Mouse (Mus musculus) embryo, embryonic 10.5 days (tissue): ENCODE results near the gene Scgb2b11.
"Not testable (repeated sequence)": the region's sequence is repeated elsewhere in the genome, so short reads cannot be mapped to it uniquely, and the experiment has no call there.

Experiments used
- DNase-seq: peaks from one replicate; pipeline ENCODE4 v3.0.0-alpha.2; 2015; ENCODE audit warnings: low spot score

Gene Scgb2b11

DNA sequence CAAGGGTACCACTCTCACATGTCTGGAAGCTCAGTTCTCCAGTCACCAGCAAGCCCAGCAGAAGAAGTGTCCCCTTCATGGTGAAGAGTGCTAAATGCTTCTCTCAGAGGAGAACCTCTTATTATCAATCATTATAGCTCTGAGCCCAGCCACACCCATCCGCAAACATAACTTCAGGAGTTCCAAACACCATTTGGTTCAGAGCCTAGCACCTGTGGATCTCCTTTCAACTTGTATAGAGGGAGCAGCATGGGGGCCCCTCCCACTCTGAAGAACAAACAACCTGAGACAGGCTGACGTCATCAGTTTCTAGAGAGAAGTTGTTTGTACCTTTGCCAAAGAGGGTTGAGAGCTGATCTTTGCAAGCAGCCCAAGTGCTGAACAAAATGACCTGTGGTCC is at the start of gene Scgb2b11:
TSS of gene Scgb2b11 (minus strand) at position 101 of the 400 bp plus-strand sequence.
- not testable (repeated sequence) for DNase-seq

DNA sequence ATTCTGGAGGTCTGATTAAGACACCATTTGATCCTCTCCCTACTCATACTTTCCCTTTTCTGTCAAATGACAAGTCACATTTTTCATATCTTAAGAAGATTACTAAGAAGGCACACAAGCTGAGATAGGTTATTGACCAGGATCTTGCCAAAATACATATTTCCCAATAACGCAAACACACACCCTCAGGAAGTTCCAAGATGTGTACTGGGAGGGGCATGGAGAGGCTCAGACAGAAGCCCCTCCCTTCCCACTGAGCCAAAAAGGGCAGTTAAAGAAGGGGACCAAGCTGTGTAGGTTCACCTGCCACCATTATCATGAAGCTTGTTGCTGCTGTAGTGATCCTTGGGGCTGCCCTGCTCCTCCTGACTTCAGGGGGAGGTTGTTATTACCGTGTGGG is 11.6 kb upstream of the Scgb2b11 start, which contains the start of gene Scgb1b11:
TSS of gene Scgb1b11 (plus strand) at position 301 of the 400 bp plus-strand sequence.
- DNase-seq = not testable (repeated sequence)
